Mouse (Mus musculus) forebrain, embryonic 11.5 days (tissue): ENCODE measurements around the gene Gm45261. TPM values are rescaled to one million over a fixed set of nuclear protein-coding genes. Genes with fewer than 3 reads are reported as not detected.

Experiments
- ATAC-seq: fragments of 200-750 bp; cut with Nextera tagmentation; replicated peaks from 2 replicates; pipeline ENCODE4 v1.8.0; 2017; ENCODE audit warnings: moderate TSS enrichment; ENCODE audit not compliant: low FRiP score
- DNase-seq: peaks from one replicate; pipeline ENCODE4 v3.0.0-alpha.2; 2017; ENCODE audit warnings: low spot score
- H3K27ac ChIP-seq: fragments of 300-500 bp; sonication (generic); 2 replicates; pipeline ENCODE4 v1.5.1; 2014; ENCODE audit warnings: low read depth, low read length
- H3K27me3 ChIP-seq: fragments of 300-500 bp; sonication (generic); 2 replicates; pipeline ENCODE4 v1.6.1; 2014; ENCODE audit warnings: mild to moderate bottlenecking, low read length, mixed read lengths; ENCODE audit not compliant: control insufficient read depth, insufficient read depth
- H3K36me3 ChIP-seq: fragments of 300-500 bp; sonication (generic); 2 replicates; pipeline ENCODE4 v1.6.1; 2014; ENCODE audit warnings: mild to moderate bottlenecking, low read length, moderate library complexity, mixed read lengths; ENCODE audit not compliant: control insufficient read depth, insufficient read depth
- H3K4me1 ChIP-seq: fragments of 300-500 bp; sonication (generic); replicated peaks from 2 replicates; pipeline ENCODE4 v1.6.1; 2014; ENCODE audit warnings: low read length, mixed read lengths; ENCODE audit not compliant: control insufficient read depth, insufficient read depth
- H3K4me2 ChIP-seq: fragments of 300-500 bp; sonication (generic); 2 replicates; pipeline ENCODE4 v1.6.1; 2014; ENCODE audit warnings: low read depth, mild to moderate bottlenecking, low read length, moderate library complexity, mixed read lengths; ENCODE audit not compliant: severe bottlenecking
- H3K4me3 ChIP-seq: fragments of 300-500 bp; sonication (generic); 2 replicates; pipeline ENCODE4 v1.5.1; 2014; ENCODE audit warnings: low read depth, low read length
- H3K9ac ChIP-seq: fragments of 300-500 bp; sonication (generic); 2 replicates; pipeline ENCODE4 v1.6.1; 2014; ENCODE audit warnings: low read length
- H3K9me3 ChIP-seq: fragments of 300-500 bp; sonication (generic); 2 replicates; pipeline ENCODE4 v1.6.1; 2016; ENCODE audit warnings: low read length, mixed read lengths; ENCODE audit not compliant: control insufficient read depth
- WGBS: fragments of 180-500 bp; shearing (Covaris S2); extraction: QIAGEN DNeasy Blood & Tissue Kit; methylation state at CpG from one replicate; pipeline ENCODE4 v1.1.7; 2014; 5-methylcytosine and 5-hydroxymethylcytosine counted together
- polyA plus RNA-seq: library from polyadenylated mRNA; unstranded; fragments of >200 nt; fragmentation: Nextera tagmentation; extraction: Ambion mirVana; gene quantifications from 2 replicates; pipeline ENCODE4 v1.2.1, GENCODE M21; 2014

Gene Gm45261
- polyA plus RNA-seq, 1 experiment from 2014 or later, result not detected

GRCm38 (mm10) chr1:80459923-80460322, 1.3 kb downstream of the Gm45261 start:
- Histone ChIP-seq H3K4me2 (no peak overlapping the region), H3K36me3 (no peaks in the 10 kb centered on the region), H3K27ac (no peak overlapping the region), H3K4me3 (no peak overlapping the region), H3K4me1 (no peaks in the 10 kb centered on the region), H3K27me3 (no peaks in the 10 kb centered on the region), H3K9me3 (no peaks in the 10 kb centered on the region), H3K9ac (no peak overlapping the region)
- 73% methylated on average over 1 of the region's 1 CpGs for WGBS
- no peak for ATAC-seq
- DNase-seq, result no peak

- no peak overlapping the region for H3K4me3 ChIP-seq
- no peaks in the 10 kb centered on the region for H3K4me1 ChIP-seq
- no peaks in the 10 kb centered on the region for H3K27me3 ChIP-seq
- ATAC-seq (no peak), DNase-seq (no peak)
- no peaks in the 10 kb centered on the region for H3K36me3 ChIP-seq
- H3K9me3 ChIP-seq, result no peaks in the 10 kb centered on the region
- no peak overlapping the region for H3K9ac ChIP-seq
- H3K4me2 ChIP-seq, result no peak overlapping the region
- no peak overlapping the region for H3K27ac ChIP-seq
Observed at GRCm38 (mm10) chr1:80459477-80459876, 1.8 kb downstream of the Gm45261 start.

- WGBS, result 73% methylated on average over 2 of the region's 2 CpGs
- Histone ChIP-seq H3K9ac (no peak overlapping the region), H3K36me3 (no peaks in the 10 kb centered on the region), H3K9me3 (no peaks in the 10 kb centered on the region), H3K4me3 (no peak overlapping the region), H3K27me3 (no peaks in the 10 kb centered on the region), H3K4me1 (no peaks in the 10 kb centered on the region), H3K27ac (no peak overlapping the region), H3K4me2 (no peak overlapping the region)
- DNase-seq (no peak), ATAC-seq (no peak)
Observed at GRCm38 (mm10) chr1:80453971-80454370, 7.3 kb downstream of the Gm45261 start.

GRCm38 (mm10) chr1:80451914-80452549, 9.2 kb downstream of the Gm45261 start:
- H3K36me3 ChIP-seq, result no peaks in the 10 kb centered on the region
- H3K9me3 ChIP-seq, result no peaks in the 10 kb centered on the region
- ATAC-seq (no peak), DNase-seq (no peak)
- H3K27me3 ChIP-seq, result no peaks in the 10 kb centered on the region
- WGBS, result 82% methylated on average over 1 of the region's 1 CpGs
- H3K27ac ChIP-seq, result no peak overlapping the region
- H3K4me1 ChIP-seq, result no peaks in the 10 kb centered on the region
- no peak overlapping the region for H3K4me3 ChIP-seq
- no peak overlapping the region for H3K9ac ChIP-seq
- H3K4me2 ChIP-seq, result no peak overlapping the region

GRCm38 (mm10) chr1:80447554-80447953, 13.7 kb downstream of the Gm45261 start:
- H3K4me1 ChIP-seq, result no peaks in the 10 kb centered on the region
- no peaks in the 10 kb centered on the region for H3K36me3 ChIP-seq
- H3K4me3 ChIP-seq, result no peak overlapping the region
- H3K9me3 ChIP-seq, result no peaks in the 10 kb centered on the region
- no peak overlapping the region for H3K9ac ChIP-seq
- no peak overlapping the region for H3K4me2 ChIP-seq
- WGBS, result 88% methylated on average over 1 of the region's 1 CpGs
- ATAC-seq, result no peak
- no peak for DNase-seq
- no peaks in the 10 kb centered on the region for H3K27me3 ChIP-seq
- H3K27ac ChIP-seq, result no peak overlapping the region

- no peak for DNase-seq
- H3K9ac ChIP-seq, result no peak overlapping the region
- H3K27me3 ChIP-seq, result no peaks in the 10 kb centered on the region
- 85% methylated on average over 2 of the region's 2 CpGs for WGBS
- H3K4me2 ChIP-seq, result no peak overlapping the region
- no peak for ATAC-seq
- no peaks in the 10 kb centered on the region for H3K4me1 ChIP-seq
- no peak overlapping the region for H3K4me3 ChIP-seq
- no peaks in the 10 kb centered on the region for H3K36me3 ChIP-seq
- no peak overlapping the region for H3K27ac ChIP-seq
- H3K9me3 ChIP-seq, result no peaks in the 10 kb centered on the region
Observed at GRCm38 (mm10) chr1:80440911-80441310, 20.3 kb downstream of the Gm45261 start.

GRCm38 (mm10) chr1:80438506-80438905, 22.7 kb downstream of the Gm45261 start:
- Histone ChIP-seq H3K27ac (no peak overlapping the region), H3K4me2 (no peak overlapping the region), H3K36me3 (no peaks in the 10 kb centered on the region), H3K27me3 (no peaks in the 10 kb centered on the region), H3K9ac (no peak overlapping the region), H3K4me3 (no peak overlapping the region), H3K9me3 (no peaks in the 10 kb centered on the region), H3K4me1 (no peaks in the 10 kb centered on the region)
- ATAC-seq (no peak), DNase-seq (no peak)
- WGBS, result 83% methylated on average over 2 of the region's 2 CpGs

- WGBS, result 73% methylated on average over 1 of the region's 1 CpGs
- DNase-seq (no peak), ATAC-seq (no peak)
- Histone ChIP-seq H3K4me3 (no peak overlapping the region), H3K4me2 (no peak overlapping the region), H3K27me3 (no peaks in the 10 kb centered on the region), H3K9me3 (no peaks in the 10 kb centered on the region), H3K36me3 (no peaks in the 10 kb centered on the region), H3K27ac (no peak overlapping the region), H3K4me1 (no peaks in the 10 kb centered on the region), H3K9ac (no peak overlapping the region)
Observed at GRCm38 (mm10) chr1:80427946-80428345, 33.3 kb downstream of the Gm45261 start.

DNA sequence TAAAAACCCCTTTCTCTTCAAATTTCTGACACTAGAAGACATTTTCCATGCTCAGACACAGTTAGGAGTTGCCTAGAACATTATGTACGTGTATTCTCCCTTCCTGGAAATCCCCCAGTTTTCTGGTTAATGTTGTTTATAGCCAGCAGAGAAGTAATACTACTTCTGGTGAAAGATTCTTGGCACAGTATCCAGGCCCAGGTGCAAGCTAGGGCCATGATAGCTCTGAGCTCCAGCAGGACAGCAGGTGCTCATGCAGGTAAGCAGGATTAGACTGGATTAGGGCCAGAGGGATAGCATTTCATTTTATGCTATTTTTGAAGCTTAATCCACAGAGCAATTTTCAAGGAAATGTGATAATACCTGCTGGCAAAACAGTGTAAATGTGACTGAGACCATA, 33.8 kb downstream of the Gm45261 start:
- Histone ChIP-seq H3K4me3 (no peak overlapping the region), H3K27me3 (no peaks in the 10 kb centered on the region), H3K4me1 (no peaks in the 10 kb centered on the region), H3K36me3 (no peaks in the 10 kb centered on the region), H3K9ac (no peak overlapping the region), H3K27ac (no peak overlapping the region), H3K4me2 (no peak overlapping the region), H3K9me3 (no peaks in the 10 kb centered on the region)
- DNase-seq (no peak), ATAC-seq (no peak)
- WGBS, result 73% methylated on average over 1 of the region's 1 CpGs
